Mouse (Mus musculus) NIH3T3 (cell line): ENCODE data around the gene Ifi27l2b.
A peak's percentile ranks its signal among the peaks of the same experiment; 100 is the strongest.
"Not testable (repeated sequence)": the region's sequence is repeated elsewhere in the genome, so short reads cannot be mapped to it uniquely, and the experiment has no call there.

ENCODE experiments used
- DNase-seq: peaks from one replicate; pipeline ENCODE4 v3.0.0-alpha.2; 2012; ENCODE audit warnings: low read depth

The Ifi27l2b gene

DNA sequence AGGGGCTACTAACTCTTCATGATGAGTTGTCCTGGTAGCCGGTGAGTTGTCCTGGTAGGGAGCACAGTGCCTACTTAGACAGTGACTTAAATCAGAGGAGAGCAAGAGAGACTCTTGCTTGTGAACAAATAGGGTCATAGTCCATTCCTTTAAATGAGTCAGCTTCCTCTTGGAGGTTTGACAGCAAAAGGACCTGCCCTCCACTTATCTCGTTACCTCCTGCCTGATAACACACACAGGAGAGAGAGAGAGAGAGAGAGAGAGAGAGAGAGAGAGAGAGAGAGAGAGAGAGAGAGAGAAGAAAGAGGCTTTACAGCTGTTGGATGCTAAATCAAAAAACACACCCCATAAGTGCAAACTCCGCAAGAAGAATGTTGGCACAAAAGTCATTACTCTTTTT, at the start of gene Ifi27l2b:
Gene Ifi27l2b (minus strand): TSS at position 84 of the 400 bp plus-strand sequence.
- no peak for DNase-seq

DNA sequence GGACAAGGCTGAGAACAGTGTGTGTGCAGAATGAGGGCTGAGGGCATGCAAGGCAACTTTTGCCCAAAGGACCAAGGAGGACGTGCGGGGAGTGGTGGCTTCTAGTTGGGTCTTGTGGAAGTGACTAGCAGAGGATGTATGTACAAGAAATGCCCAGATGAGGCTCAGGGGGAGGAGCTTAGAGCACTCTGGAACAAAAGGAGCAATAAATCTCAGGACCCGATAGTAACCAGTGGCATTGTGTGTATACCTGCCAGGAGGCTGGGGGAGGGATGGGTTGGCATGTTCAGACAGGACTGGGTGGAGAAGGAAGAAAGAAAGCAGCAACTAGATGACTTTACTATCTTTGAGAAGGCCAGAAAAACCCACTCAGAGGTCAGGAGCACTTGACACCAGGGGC, 47.4 kb upstream of the Ifi27l2b start:
- DNase-seq, result no peak

DNA sequence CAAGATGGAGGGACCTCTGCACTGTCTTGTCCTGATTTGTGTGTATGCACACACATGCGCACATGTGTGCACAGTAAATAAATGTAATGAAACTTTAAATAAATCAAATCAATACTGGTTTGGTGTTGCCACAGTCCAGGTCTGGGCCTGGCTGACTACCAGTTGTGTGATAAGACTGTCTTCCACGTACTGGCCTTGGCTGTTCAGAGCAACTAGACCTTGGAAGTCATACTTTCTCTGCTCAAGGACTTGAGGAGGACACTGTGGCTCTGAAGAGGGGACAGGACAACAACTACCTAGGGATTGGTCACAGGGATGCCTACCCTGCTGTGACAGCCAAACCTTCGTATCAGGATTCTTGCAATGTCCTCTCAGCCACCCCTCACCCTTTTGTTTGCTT, 46.3 kb upstream of the Ifi27l2b start:
- no peak for DNase-seq

GRCm38 (mm10) chr12:103499261-103499660, 42.2 kb upstream of the Ifi27l2b start:
- DNase-seq, result no peak

DNA sequence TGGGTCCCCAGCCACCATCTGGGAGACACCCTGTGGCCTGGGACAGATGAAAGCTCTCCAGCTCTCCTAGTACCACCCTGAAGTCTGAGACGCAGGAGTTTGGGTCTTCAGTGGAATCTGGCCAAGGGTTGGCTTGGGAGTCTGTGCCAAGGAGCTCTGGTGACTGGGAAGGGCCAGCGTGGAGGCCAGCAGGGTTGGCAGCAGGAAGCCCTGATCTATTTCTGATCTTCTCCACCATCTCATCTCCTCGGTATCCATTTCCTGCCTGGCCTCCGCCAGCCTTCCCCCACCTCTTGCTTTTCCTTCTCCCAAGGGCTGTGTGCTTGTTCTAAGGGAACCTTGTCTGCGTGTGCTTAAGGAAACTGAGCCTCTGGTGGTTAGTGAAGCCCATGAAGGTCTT, 41.7 kb upstream of the Ifi27l2b start:
- DNase-seq, result no peak

- DNase-seq, result peak; percentile 61
Observed at GRCm38 (mm10) chr12:103494486-103494885, 37.5 kb upstream of the Ifi27l2b start.

DNA sequence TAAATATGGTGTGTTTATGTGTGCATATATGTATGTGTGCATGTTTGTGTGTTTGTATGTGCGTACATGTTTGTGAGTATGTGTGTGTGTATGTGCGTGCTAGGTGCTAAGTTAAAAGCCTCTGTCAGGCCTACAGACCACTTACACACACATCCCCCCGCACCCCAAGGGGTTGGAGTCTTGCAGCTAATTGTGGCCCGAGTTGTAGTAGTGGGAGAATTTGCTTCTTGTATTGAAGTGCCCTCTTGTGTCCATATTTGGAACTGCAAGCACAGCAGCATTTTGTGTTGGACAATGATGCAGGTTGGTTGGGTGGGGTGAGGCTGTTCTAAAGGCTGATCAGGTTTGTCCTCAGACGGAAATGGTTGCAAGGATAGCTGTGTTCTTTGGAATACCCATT, 35.7 kb upstream of the Ifi27l2b start:
- peak; percentile 90 for DNase-seq

- DNase-seq, result no peak
Observed at GRCm38 (mm10) chr12:103491091-103491730, 34.2 kb upstream of the Ifi27l2b start.

DNA sequence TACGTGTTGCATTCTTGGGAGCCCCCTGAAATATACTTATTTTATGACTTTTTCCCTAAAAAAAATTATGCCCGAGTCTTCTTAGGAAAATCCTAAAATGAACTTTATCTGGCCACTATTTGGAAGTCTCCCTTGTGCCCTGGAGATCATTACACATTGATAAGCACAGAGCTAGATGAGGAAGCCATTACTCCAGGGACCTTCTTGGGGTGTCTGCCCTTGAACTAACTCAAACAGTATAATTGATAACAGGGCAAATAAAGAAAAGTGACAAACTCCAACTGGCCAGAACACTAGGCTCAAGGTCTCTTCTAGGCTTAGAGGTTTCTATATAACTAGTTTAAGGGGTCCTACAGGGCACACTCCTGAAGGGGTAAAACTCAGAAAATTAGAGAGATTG, 30.7 kb upstream of the Ifi27l2b start:
- DNase-seq, result no peak

DNA sequence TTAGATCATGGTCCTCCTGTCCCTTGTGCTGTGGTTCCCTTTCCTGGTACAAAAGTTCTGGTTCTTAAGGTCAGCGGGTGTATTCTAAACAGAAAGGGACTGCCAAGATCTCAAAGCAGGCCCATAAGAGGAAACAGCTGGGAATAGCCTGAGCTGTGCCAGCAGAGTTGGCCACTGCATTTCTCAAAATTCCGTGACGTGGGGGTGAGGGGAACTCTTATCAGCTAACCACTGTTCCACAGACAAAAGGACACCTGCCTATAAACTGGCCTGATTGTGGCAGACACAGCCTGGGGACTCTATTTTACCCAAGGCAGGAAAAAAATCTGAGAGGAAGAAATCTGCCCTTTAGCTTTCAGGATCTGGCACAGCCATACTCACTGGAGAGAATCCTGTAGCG, 30.3 kb upstream of the Ifi27l2b start:
- DNase-seq, result peak; percentile 37

DNA sequence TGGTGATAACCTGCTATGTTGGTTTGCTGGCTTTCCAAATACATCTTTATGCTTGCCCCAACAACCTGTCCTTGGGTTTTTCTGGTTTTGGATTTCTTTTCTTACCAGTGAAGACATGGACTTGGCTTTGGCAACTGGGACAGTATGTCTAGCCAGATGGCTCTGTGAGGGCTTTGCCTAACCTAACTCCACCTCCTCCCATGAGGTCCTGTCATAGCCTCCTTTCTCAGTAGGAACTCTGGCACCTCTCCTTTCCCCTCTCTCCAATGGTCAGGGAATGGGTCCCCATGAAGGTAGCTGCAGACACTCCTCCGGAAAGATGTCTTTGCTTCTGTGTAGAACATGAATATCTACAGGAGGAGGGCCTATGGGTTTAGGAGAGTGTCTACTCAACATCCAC, 29.7 kb upstream of the Ifi27l2b start:
- no peak for DNase-seq

DNA sequence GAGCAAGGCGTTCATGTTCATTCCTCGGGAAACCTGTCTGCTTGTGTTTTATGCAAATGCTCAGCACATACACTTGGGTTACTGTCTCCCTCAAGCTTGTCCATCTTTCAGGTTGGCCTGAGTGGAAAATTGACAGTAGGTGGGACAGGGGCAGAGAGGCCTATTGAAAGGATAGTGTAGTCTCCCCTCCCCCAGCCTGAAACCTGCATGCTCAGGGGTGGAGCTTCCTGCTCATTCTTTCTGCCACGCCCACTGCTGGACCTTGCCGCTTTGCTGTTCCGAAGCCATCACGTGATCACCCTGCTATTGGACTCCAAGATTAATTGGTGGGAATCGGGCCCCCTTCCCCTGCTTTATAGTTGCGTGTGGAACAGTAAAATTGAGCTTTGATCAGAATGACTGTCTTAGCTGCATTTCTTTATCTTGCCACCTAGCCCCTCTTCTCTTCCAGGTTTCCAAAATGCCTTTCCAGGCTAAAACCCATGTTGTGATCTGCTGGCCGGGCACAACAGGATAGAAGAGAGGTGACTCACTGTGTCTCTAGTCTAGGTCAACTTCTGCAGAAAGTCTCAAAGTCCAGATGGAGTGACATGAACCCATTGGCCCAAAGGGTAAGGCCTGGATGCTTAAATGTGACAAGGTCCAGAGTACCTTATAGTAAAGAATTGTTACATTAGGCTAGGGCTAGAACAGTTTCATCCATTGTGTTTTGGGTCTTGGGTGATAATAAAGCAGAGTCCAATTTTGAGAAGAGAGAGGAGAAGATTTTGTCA, 27.4 kb upstream of the Ifi27l2b start:
- DNase-seq, result not testable (repeated sequence)

- DNase-seq, result no peak
Observed at GRCm38 (mm10) chr12:103482781-103483180, 25.8 kb upstream of the Ifi27l2b start.

GRCm38 (mm10) chr12:103481671-103482070, 24.6 kb upstream of the Ifi27l2b start:
- DNase-seq, result no peak

DNA sequence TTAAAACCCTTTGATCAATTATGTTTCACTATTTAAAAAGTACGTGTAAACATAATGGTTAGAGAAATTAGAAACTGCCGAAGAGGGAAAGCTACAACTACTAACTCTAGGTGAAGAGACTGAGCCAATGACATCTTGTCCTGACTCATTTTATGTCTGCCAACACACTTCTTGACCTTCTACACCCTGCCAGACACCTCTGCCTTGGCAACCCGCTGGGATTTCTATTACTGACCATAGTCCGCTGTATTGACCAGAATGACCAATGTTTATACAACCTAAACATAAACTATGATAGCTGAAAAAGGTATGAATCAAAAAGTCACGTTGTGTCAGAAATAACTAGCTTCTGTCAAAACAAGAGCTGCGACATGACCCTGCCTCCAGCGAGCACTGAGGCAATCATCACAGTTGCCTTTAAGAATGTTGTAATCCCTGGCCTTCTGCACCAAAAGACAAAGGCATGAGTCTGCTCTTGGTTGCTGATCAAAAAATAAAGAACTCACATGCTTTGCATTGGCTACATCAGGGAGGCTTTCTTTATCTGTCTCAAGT, 20.5 kb upstream of the Ifi27l2b start:
- DNase-seq, result peak; percentile 14

DNA sequence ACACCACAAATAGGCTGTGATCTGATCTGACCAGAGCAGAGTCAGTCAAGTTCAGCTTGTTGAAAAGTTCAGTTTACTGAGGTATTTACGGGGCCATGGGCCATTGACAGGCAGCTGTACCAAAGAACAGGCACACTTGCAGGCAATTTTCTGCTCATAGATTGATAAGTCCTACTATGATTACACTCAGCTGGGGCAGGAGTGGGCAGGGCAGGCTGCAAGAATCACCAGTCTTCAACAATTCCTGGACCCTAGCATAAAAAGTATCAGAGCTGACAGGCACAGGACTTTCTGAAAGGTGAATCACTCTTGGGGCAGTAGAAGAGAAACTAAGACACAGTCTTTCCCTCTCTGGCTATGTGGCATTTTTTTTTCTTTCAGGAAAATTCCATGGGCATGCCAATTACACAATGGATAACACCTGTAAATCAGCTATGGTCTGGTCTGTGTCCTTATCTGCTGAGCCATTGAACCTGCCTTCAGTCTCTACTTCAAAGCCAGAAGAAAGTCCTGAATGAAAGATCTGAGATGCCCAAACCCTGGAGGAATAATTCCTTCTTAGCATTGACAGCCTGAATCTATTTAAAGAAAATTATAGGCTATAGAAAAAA, 19.9 kb upstream of the Ifi27l2b start:
- no peak for DNase-seq

- no peak for DNase-seq
Observed at GRCm38 (mm10) chr12:103474481-103474880, 17.5 kb upstream of the Ifi27l2b start.

GRCm38 (mm10) chr12:103456727-103457126, 296 bp downstream of the Ifi27l2b start:
- not testable (repeated sequence) for DNase-seq

GRCm38 (mm10) chr12:103453361-103453760, 3.7 kb downstream of the Ifi27l2b start:
- DNase-seq, result peak; percentile 70

DNA sequence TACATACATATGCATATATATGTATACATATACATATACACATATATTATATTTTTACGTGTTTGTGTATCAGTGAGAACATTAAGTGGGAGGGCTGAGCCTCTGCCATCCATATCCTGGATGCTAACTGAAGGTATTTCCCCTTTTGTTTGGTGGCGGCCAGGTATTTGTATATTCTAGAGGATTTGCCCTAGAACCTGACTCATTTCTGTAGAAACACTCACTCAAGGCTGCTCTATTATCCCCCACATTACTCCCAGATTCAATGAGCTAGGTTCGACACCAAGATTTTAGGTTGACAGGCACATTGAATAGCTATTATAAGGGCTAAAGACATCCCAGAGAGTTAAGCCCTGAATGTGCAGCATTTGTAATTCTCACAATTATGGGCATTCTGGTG, 12.0 kb downstream of the Ifi27l2b start:
- DNase-seq, result no peak

DNA sequence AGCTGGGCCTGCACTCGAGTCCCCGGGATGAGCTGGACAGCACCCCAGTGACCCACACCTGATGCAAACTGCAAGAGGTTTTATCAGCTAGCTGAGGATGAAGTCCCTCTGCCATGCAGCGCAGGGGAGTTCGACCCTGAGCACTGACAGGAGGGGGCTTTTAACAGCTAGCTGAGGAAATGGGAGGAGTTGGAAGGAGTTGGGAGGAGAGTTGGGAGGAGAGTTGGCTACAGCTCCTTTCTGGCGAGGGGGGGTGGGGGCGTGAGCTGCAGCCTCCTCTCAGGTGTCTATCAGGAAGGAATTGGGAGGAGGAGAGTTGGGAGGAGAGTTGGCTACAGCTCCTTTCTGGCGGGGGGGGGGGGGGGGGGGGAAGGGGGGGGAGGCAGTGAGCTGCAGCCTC, 12.8 kb downstream of the Ifi27l2b start:
- not testable (repeated sequence) for DNase-seq

- DNase-seq, result peak; percentile 10
Observed at GRCm38 (mm10) chr12:103443524-103443923, 13.5 kb downstream of the Ifi27l2b start, which contains the start of gene Ifi27l2a. Gene Ifi27l2a (minus strand): TSS chr12:103443680.

GRCm38 (mm10) chr12:103437601-103438000, 19.4 kb downstream of the Ifi27l2b start:
- DNase-seq, result no peak
